In genomic region chr4:136667757-136668156, GRCm38 (mm10) we compare ENCODE assay signal across 25 mouse cellular contexts. TPM values are rescaled to one million over a fixed set of nuclear protein-coding genes. Genes with fewer than 3 reads are reported as not detected.
A peak's percentile ranks its signal among the peaks of the same experiment; 100 is the strongest.
DNase-seq lines count a peak whose midpoint lies in the region; TF ChIP-seq lines count a peak whose summit lies in the region.
"Had no signal": no experiment of that assay in that cellular context is flagged by ENCODE, and none has a peak within 500 bp of the region (broad histone marks: within the 10 kb centered on the region; RNA-seq: fewer than 3 reads in every experiment).

No protein-coding gene starts in this region.

- TF ChIP-seq CTCF in gastrocnemius, adult 2 months (IDR thresholded peaks at IDR 0.05): 0 out of 2 replicates have a peak, but pooled peaks have one; percentile 7
- peak; percentile 74 for TF ChIP-seq CTCF in layer of hippocampus, adult 2 months (conservative IDR thresholded peaks at IDR 0.05)
- TF ChIP-seq CTCF in ES-Bruce4 (IDR thresholded peaks at IDR 0.05; ENCODE audit: low read depth, low read length): peak; percentile 61

- no peaks in the 10 kb centered on the region for H3K4me1 ChIP-seq in ES-Bruce4 (ENCODE audit: control insufficient read depth, insufficient read depth, low read length)
- H3K4me1 ChIP-seq: forebrain, embryonic 12.5 days; stomach, embryonic 15.5 days had no signal

- no peaks in the 10 kb centered on the region for H3K36me3 ChIP-seq in ES-Bruce4 (ENCODE audit: control insufficient read depth, insufficient read depth, low read length, poor library complexity, severe bottlenecking)
- H3K36me3 ChIP-seq: G1E; stomach, embryonic 15.5 days had no signal

- no peak overlapping the region for H3K27ac ChIP-seq in gastrocnemius, adult 2 months
- H3K27ac ChIP-seq in layer of hippocampus, adult 2 months: no peak overlapping the region
- no peak overlapping the region for H3K27ac ChIP-seq in ES-Bruce4 (ENCODE audit: insufficient read depth, low read length)
- H3K27ac ChIP-seq: forebrain, embryonic 12.5 days; stomach, embryonic 15.5 days had no signal

- H3K9ac ChIP-seq in ES-Bruce4 (ENCODE audit: low read depth, poor library complexity, severe bottlenecking): no peak overlapping the region
- H3K9ac ChIP-seq: forebrain, embryonic 12.5 days; stomach, embryonic 15.5 days had no signal

- 0 out of 2 replicates have a peak, but pooled peaks cover 3% of the 10 kb centered on the region for H3K9me3 ChIP-seq in ES-Bruce4 (replicated peaks; ENCODE audit: control insufficient read depth, insufficient read depth, low read length, poor library complexity, severe bottlenecking)
- H3K9me3 ChIP-seq: stomach, embryonic 15.5 days had no signal

- no peaks in the 10 kb centered on the region for H3K27me3 ChIP-seq in ES-Bruce4 (ENCODE audit: control insufficient read depth, insufficient read depth, low read length, poor library complexity, severe bottlenecking)
- H3K27me3 ChIP-seq: forebrain, embryonic 12.5 days; stomach, embryonic 15.5 days had no signal

- DNase-seq in gastrocnemius, adult 2 months: no peak
- no peak for DNase-seq in gastrocnemius, postnatal 10 days
- peak in 1 of 2 experiments; percentile 30 for DNase-seq in layer of hippocampus, adult 2 months (ENCODE audit: low spot score in 2 of 2)
- no peak for DNase-seq in layer of hippocampus, postnatal 36 days
- peak; percentile 73 for DNase-seq in ZHBTc4 (ENCODE audit: low read depth, low spot score)
- DNase-seq in adrenal gland, adult 2 months: no peak
- DNase-seq in spleen, postnatal 36 days (ENCODE audit: low spot score in 2 of 2): no peak
- DNase-seq: adrenal gland, postnatal 10 days; B cell, adult 2 months; cerebellum, adult 8-10 months; layer of hippocampus, adult 9-11 months; liver; spleen, adult 18-20 months had no signal

- TF ChIP-seq POLR2A in ES-Bruce4 (IDR thresholded peaks at IDR 0.05; ENCODE audit: insufficient read depth, low read length): no peak

- TF ChIP-seq EP300 in ES-Bruce4 (IDR thresholded peaks at IDR 0.05; ENCODE audit: insufficient read depth, low read depth, low read length): no peak

- no peak overlapping the region for H3K4me3 ChIP-seq in gastrocnemius, adult 2 months
- H3K4me3 ChIP-seq in layer of hippocampus, adult 2 months: no peak overlapping the region
- no peak overlapping the region for H3K4me3 ChIP-seq in ES-Bruce4 (ENCODE audit: low read depth, low read length)
- H3K4me3 ChIP-seq: forebrain, embryonic 12.5 days; stomach, embryonic 15.5 days had no signal

- intact Hi-C loops in gastrocnemius, adult 2 months (cut with DNase I): no loop called here

RNA-seq across cellular contexts. Expression of gene Lactbl1, which starts 45.3 kb away (rescaled TPM):
- not detected for total RNA-seq in gastrocnemius, adult 2 months (2021)
- total RNA-seq in gastrocnemius, postnatal 10 days (2021): not detected
- total RNA-seq in layer of hippocampus, adult 2 months (2021): under 1 TPM; 0.15 to 0.20 TPM
- not detected for total RNA-seq in layer of hippocampus, postnatal 36 days (2021)
- polyA plus RNA-seq in ES-Bruce4 (2011; ENCODE audit: insufficient read depth, insufficient read length, low read depth, missing spikeins): not detected in 2 replicates
- total RNA-seq in adrenal gland, adult 2 months (2021): not detected
- 0.06 TPM in 1 of 2 replicates, not detected in the other for polyA plus RNA-seq in adrenal gland, adult 2 months (2012; rRNA removed)
- total RNA-seq: adrenal gland, postnatal 10 days; G1E; left cerebral cortex, postnatal 25 days had no signal
- polyA plus RNA-seq: heart, embryonic 14.5 days; intestine, embryonic 14.5 days; kidney, embryonic 16.5 days; lung, embryonic 16.5 days; neural tube, embryonic 11.5 days; stomach, embryonic 15.5 days had no signal

RNA-seq across cellular contexts. Expression of gene Tex46, which starts 57.5 kb away (rescaled TPM):
- not detected for total RNA-seq in gastrocnemius, adult 2 months (2021)
- total RNA-seq in gastrocnemius, postnatal 10 days (2021): not detected
- total RNA-seq in layer of hippocampus, adult 2 months (2021): not detected
- total RNA-seq in layer of hippocampus, postnatal 36 days (2021): not detected
- polyA plus RNA-seq in ES-Bruce4 (2011; ENCODE audit: insufficient read depth, insufficient read length, low read depth, missing spikeins): not detected in 2 replicates
- total RNA-seq in adrenal gland, adult 2 months (2021): not detected
- polyA plus RNA-seq in adrenal gland, adult 2 months (2012; rRNA removed): not detected in 2 replicates
- total RNA-seq: adrenal gland, postnatal 10 days; G1E; hematopoietic stem cell, adult 5-6 weeks; left cerebral cortex, postnatal 25 days; megakaryocyte-erythroid progenitor cell, adult 5-6 weeks had no signal
- polyA plus RNA-seq: forebrain, embryonic 12.5 days; G1E; heart, embryonic 14.5 days; intestine, embryonic 14.5 days; kidney, embryonic 16.5 days; lung, embryonic 16.5 days; neural tube, embryonic 11.5 days; stomach, embryonic 15.5 days had no signal

Comparison
In these comparisons a context has a peak if more than half of its experiments do, and no peak if none do; other contexts are left out.
1. CTCF ChIP-seq: peak in every context shown above with its lines; median percentile 74 in layer of hippocampus, adult 2 months; 61 in ES-Bruce4; 7 in gastrocnemius, adult 2 months.